Mouse (Mus musculus) frontal cortex, adult 2 months (tissue): ENCODE measurements at regions not wholly inside any gene's neighbourhood (a gene's known extent, or its start where the extent isn't known, plus 50 kb on each side); places are given as distances from the start of the nearest gene placed in this dataset.

ENCODE experiments used
- DNase-seq, 2 experiments: peaks; one replicate each; pipeline ENCODE4 v3.0.0; 2022; ENCODE audit warnings: low spot score in 1 of 2; ENCODE audit errors: extremely low spot score in 1 of 2

DNA sequence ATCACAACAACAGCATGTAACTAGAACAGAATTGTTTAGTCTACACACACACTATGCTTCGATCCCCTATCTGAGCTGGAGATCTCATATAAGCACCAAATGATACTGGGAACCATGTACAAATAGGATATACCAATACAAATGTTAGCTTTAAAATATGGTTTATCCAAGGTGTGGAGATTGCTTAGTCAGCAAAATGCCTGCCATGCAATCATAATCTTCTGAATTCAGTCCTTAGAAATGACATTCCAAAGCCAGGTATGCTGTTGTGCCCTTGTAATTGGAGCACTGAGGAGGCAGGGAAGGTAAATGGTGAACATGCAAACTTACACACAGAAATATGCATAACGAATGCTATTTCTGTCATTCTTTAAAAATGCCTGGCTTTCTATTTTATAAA is 54.0 kb upstream of the Thsd7b start:
- DNase-seq: no peak

DNA sequence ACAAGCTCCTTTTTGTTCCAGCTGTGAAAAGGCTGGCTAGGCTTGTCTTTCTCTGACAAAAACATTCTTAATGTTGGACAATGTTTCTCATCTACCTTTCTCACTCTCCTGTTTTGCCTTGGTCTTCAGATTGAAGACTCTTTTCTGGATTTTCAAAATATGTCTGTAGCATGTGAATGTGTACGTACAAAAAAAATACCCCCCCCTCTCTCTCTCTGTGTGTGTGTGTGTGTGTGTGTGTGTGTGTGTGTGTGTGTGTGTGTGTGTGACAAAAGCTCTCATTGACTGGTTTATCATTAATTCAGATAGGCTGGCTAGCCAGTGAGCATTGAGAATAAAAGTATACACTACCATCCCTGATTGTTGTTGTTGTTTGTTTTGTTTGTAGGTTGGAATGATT is 64.3 kb upstream of the Thsd7b start:
- no peak for DNase-seq

DNA sequence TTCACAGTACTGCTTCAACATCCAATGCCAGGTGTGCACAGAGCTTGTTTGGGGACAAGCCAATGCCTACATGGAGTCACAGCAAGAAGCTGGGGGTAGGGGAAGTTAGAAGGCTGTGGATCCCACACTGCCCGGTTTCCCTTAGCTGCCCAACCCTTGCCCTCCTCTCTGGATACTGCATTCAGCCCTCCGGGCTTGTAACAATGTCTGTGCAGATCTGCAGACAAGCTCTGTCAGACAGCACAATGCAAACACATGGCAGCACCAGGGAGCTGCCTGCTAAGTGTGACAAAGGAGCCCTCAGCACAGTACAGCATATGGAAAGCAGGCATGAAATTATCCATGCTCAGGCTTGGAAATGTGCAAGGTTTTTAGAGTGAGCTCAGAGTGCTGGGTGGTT is 64.7 kb upstream of the Thsd7b start:
- peak; percentile 15 to 35 for DNase-seq

GRCm38 (mm10) chr1:129207674-129208073 is 65.4 kb upstream of the Thsd7b start:
- DNase-seq: peak in 1 of 2 experiments; percentile 1

- DNase-seq: peak; percentile 26 to 64
These were observed 92.8 kb upstream of the Thsd7b start for GRCm38 (mm10) chr1:129180174-129180759.

- peak; percentile 71 to 79 for DNase-seq
These were observed 103.2 kb upstream of the Thsd7b start for GRCm38 (mm10) chr1:129169936-129170335.

- DNase-seq: no peak
These were observed 122.5 kb upstream of the Thsd7b start for GRCm38 (mm10) chr1:129150643-129151042.

- DNase-seq: no peak
These were observed 124.2 kb upstream of the Thsd7b start for GRCm38 (mm10) chr1:129148733-129149388.

GRCm38 (mm10) chr1:129146395-129147094 is 126.6 kb upstream of the Thsd7b start:
- no peak for DNase-seq

- DNase-seq: no peak
These were observed 134.3 kb upstream of the Thsd7b start for GRCm38 (mm10) chr1:129138783-129139182.

DNA sequence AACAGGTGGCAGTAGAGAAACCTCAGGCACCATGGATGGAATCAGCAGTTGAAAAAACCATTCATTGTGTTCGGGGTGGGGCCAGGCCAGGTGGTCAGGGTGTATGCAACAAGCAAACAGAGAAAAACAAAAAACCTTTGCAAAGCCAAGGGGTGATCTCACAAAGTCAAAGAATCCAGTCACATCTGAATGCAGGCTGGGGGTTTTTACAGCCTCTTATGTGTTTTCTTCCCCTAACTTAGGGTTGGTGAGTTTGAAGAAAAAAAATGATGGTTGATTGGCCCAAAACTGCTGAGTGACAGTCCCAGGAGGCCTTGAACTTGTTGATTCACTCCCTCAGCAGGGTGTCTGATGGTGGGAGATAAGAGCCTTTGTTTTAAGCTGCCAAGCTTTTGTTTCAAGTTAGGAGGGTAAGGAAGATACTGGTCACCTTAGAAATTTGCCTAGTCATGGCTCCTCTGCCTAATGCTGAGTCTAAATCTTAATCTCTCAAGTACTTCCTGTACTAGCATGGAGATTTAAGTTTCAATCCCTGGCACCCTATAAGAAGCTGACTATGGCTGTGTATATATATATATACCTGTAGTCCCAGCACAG is 166.0 kb upstream of the Thsd7b start:
- DNase-seq: no peak

DNA sequence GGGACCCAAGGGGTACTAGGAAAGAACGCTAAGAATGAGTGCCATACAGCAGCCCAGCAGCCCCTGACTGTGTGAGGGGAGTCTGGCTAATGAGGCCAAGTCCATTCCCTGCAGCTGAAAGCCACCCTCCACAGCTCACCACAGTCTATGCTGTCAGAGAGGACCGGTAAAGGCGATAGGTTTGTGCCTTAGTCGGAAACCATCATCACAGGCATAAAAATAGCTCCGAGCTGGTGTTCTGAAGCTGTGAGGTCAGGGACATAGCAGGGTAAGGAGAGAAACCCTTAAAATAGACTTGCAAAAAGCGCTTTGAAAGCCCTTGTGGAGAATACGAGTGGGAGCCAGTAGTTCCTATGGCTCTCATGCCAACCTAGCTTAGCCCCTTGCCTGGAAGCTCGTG is 172.1 kb upstream of the Thsd7b start:
- DNase-seq: no peak

DNA sequence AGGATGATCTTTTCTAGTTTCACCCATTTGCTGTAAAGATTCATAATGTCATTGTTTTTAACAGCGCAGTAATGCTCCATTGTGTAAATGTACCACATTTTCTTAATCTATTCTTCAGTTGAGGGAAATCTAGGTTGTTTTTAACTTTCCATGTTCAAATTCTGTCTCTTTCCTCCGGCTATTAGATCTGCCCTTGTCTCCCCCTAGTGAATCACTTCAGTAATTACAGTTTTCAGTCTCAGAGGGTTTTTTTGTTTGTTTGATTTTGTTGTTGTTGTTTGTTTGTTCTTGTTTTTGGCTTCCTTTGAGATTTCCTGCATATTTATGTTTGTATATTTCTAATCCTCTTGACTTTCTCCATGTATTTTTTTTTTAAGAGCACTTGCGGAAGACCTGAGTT is 194.8 kb upstream of the Thsd7b start:
- DNase-seq: no peak

DNA sequence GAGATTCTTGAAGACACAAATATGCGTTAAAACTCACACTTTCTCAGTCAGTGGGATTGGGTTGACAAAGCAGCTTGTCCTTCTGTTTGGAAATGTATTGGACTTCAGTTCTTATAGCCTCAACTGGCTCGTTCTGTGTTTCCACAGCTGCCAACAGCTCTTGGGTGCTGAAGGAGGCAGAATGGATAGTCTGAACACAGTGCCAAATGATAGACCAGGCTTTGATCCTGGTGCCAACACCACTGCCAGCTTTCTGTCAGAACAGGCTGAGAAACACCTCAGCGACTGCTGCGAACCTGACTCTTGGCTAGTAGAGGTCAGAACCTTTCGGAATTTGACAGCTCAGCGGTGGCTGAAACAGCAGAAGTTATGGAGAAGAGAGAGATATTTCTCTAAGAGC is 215.9 kb upstream of the Thsd7b start:
- no peak for DNase-seq

GRCm38 (mm10) chr1:129055252-129055651 is 217.8 kb upstream of the Thsd7b start:
- DNase-seq: peak in 1 of 2 experiments; percentile 9

GRCm38 (mm10) chr1:129033707-129034106 is 239.4 kb upstream of the Thsd7b start:
- DNase-seq: no peak

DNA sequence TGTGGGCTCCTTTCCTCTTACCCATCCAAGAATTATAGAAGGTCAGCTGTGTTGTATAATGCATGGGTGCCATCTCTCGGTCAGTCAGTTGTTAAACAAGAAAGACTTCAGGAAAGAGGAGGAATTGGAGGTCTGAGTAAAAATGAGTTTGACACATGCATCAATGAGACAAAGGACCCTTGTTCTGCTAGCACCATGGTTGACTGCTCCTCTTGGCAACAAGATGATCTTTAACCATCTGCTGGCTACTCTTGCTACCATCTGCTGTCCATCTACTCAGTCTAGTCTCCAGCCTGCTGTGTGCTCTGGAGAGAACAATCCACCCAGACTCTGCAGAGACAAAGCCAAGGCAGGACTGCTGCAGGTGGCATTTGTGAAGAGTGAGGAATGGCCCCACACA is 267.2 kb upstream of the Thsd7b start:
- DNase-seq: no peak

DNA sequence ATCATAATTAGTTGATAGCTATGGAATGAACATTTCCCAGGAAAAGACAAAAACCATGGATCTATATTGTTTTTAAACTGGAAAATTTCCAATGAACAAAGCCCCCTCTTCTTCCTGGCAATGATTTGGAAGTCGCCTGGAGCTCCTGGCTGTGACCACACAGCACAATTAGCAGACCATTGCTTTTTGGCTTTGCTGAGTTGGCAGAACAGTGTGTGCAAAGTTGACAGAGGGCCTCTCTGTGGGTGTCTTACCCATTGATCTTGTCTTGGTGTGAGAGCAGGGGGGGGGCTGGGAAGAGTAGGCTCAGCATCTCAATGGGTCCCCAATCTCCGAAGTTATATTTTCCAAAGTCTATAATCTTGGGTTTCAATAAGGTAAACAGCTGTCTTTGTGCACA is 270.8 kb upstream of the Thsd7b start:
- no peak for DNase-seq

DNA sequence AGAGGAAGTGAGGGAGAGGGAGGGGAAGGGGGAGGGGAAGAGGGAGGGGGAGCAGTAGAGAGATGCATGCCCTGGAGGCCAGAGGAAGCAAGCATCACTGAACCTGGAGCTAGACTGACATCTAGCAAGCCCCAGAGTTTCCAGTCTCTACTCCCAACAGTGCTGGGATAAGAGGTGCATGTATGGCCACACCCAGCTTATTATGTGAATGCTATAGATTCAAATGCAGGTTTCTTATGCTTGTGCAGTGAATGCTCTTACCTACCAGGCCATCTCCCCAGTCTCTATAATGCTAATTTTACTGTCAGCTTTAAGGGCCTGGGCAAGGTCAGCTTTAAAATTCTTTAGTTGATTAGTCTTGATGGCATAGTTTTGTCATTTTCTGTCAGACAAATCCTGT is 271.3 kb upstream of the Thsd7b start:
- no peak for DNase-seq

- peak; percentile 10 to 42 for DNase-seq
These were observed 273.2 kb upstream of the Thsd7b start for GRCm38 (mm10) chr1:128999741-129000517.

DNA sequence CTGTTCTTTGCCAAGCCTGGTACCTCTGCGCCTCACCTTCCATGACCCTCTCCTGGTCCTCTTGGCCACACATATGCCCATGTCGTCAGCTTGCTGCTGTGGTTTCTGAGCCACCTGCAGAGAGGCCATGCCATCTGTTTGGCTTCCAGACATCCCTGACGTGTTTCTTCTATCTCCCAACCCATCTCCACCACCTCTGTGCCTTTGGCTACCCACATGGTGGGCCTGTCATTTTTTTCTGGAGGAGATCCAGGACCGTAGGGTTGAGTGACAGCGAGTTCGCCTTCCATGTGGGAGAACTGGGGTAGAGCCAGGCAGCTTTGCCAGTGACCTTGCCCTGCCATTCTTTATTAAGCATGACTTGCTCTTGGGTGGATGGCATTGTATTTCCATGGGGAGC is 278.4 kb upstream of the Thsd7b start:
- no peak for DNase-seq
